Mouse (Mus musculus) lung, embryonic 14.5 days (tissue): Measurements from ENCODE around the gene Tbc1d8. TPM values are rescaled to one million over a fixed set of nuclear protein-coding genes. Genes with fewer than 3 reads are reported as not detected.

Experiments used
- ATAC-seq: fragments of 200-750 bp; cut with Nextera tagmentation; 2 replicates; pipeline ENCODE4 v1.8.0; 2017; ENCODE audit warnings: mild to moderate bottlenecking, moderate TSS enrichment, moderate library complexity; ENCODE audit not compliant: insufficient read depth
- DNase-seq: peaks from one replicate; pipeline ENCODE4 v3.0.0-alpha.2; 2015
- H3K27ac ChIP-seq: fragments of 300-500 bp; sonication (generic); 2 replicates; pipeline ENCODE4 v1.5.1; 2014; ENCODE audit warnings: low read depth, mild to moderate bottlenecking, moderate library complexity
- H3K27me3 ChIP-seq: fragments of 300-500 bp; sonication (generic); 2 replicates; pipeline ENCODE4 v1.6.1; 2014; ENCODE audit warnings: low read length, control low read depth; ENCODE audit not compliant: insufficient read depth
- H3K36me3 ChIP-seq: fragments of 300-500 bp; sonication (generic); 2 replicates; pipeline ENCODE4 v1.6.1; 2014; ENCODE audit warnings: control low read depth; ENCODE audit not compliant: insufficient read depth
- H3K4me1 ChIP-seq: fragments of 300-500 bp; sonication (generic); 2 replicates; pipeline ENCODE4 v1.6.1; 2014; ENCODE audit warnings: antibody characterized with exemption, control low read depth; ENCODE audit not compliant: insufficient read depth
- H3K4me2 ChIP-seq: fragments of 300-500 bp; sonication (generic); 2 replicates; pipeline ENCODE4 v1.6.1; 2014; ENCODE audit warnings: mild to moderate bottlenecking
- H3K4me3 ChIP-seq: fragments of 300-500 bp; sonication (generic); 2 replicates; pipeline ENCODE4 v1.5.1; 2014; ENCODE audit warnings: low read depth, low read length
- H3K9ac ChIP-seq: fragments of 300-500 bp; sonication (generic); 2 replicates; pipeline ENCODE4 v1.6.1; 2014
- H3K9me3 ChIP-seq: fragments of 300-500 bp; sonication (generic); 2 replicates; pipeline ENCODE4 v1.6.1; 2016; ENCODE audit warnings: low read depth, low read length, control low read depth
- CTCF ChIP-seq: IDR thresholded peaks from 2 replicates; pipeline ENCODE4 v1.5.1; 2016; ENCODE audit warnings: antibody characterized with exemption, low read depth
- WGBS: fragments of 180-500 bp; shearing (Covaris S2); extraction: QIAGEN DNeasy Blood & Tissue Kit; methylation state at CpG from one replicate; pipeline ENCODE4 v1.1.7; 2014; 5-methylcytosine and 5-hydroxymethylcytosine counted together
- polyA plus RNA-seq: library from polyadenylated mRNA; unstranded; fragments of >200 nt; fragmentation: Nextera tagmentation; extraction: Ambion mirVana; gene quantifications from 2 replicates; pipeline ENCODE4 v1.2.1, GENCODE M21; 2014

Gene Tbc1d8
- polyA plus RNA-seq, 1 experiment from 2014 or later: 10.7 TPM

DNA sequence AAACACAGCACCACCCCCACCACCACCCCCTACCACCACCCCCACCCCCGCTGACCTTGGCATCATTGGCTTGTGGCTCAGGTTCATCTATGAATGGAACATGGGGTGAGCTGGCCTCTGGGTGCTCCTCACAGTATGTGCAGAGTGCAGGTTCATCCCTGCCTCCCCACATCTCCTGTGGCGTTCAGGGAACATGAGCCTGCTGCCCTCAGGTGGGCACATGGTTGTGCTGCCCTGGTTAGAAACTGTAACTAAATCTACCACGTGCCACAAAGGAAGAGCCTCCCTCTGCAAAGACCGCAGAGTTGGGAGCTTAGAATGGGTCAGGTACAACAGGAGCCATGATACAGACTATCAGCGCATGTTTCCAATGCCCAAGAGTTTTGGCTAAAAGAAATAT, 135.3 kb downstream of the Tbc1d8 start:
- Histone ChIP-seq H3K4me2 (no peak overlapping the region), H3K4me3 (no peak overlapping the region), H3K9me3 (no peaks in the 10 kb centered on the region), H3K27me3 (no peaks in the 10 kb centered on the region), H3K4me1 (no peaks in the 10 kb centered on the region), H3K36me3 (no peaks in the 10 kb centered on the region), H3K27ac (no peak overlapping the region), H3K9ac (no peak overlapping the region)
- ATAC-seq (no peak), DNase-seq (no peak)
- WGBS: 77% methylated on average over 5 of the region's 5 CpGs
- peak; percentile 14; the same call in 1 of the 2 replicates for TF ChIP-seq CTCF

- Histone ChIP-seq H3K27me3 (no peaks in the 10 kb centered on the region), H3K9me3 (no peaks in the 10 kb centered on the region), H3K9ac (no peak overlapping the region), H3K4me1 (no peaks in the 10 kb centered on the region), H3K4me3 (no peak overlapping the region), H3K27ac (no peak overlapping the region), H3K36me3 (no peaks in the 10 kb centered on the region), H3K4me2 (no peak overlapping the region)
- DNase-seq (no peak), ATAC-seq (no peak)
- whole genome bisulfite sequencing: 73% methylated on average over 4 of the region's 4 CpGs
- TF ChIP-seq CTCF: no peak
Observed at GRCm38 (mm10) chr1:39341807-39342206, 136.7 kb downstream of the Tbc1d8 start.

DNA sequence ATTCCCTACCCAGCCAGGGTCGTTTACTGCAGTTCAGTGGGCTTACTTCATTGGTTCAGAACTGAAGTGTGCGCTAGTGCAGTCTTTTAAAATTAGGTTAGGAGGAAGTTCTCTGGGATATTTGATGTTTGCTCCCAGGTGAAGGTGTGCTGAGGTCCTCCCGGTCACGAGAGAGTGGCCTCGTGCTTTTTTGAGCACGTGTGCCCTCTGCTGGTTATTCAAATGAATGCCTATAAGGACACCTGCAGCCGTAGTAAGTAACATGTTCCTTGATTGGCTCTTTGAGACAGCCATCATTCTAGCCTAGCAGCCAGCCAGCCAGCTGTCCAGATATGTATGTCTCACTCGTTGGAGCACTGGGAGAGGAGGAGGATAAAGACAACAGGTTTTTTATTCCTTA, 137.9 kb downstream of the Tbc1d8 start:
- Histone ChIP-seq H3K4me3 (no peak overlapping the region), H3K36me3 (no peaks in the 10 kb centered on the region), H3K9me3 (no peaks in the 10 kb centered on the region), H3K4me2 (no peak overlapping the region), H3K4me1 (no peaks in the 10 kb centered on the region), H3K9ac (no peak overlapping the region), H3K27ac (no peak overlapping the region), H3K27me3 (no peaks in the 10 kb centered on the region)
- peak; percentile 78 for TF ChIP-seq CTCF
- 14% methylated on average over 8 of the region's 8 CpGs for WGBS
- DNase-seq: peak; percentile 81
- 0 out of 2 replicates have a peak, but pooled peaks have one; percentile 21 for ATAC-seq

GRCm38 (mm10) chr1:39340156-39340555, 138.4 kb downstream of the Tbc1d8 start:
- Histone ChIP-seq H3K27ac (no peak overlapping the region), H3K4me1 (no peaks in the 10 kb centered on the region), H3K9ac (no peak overlapping the region), H3K4me3 (no peak overlapping the region), H3K36me3 (no peaks in the 10 kb centered on the region), H3K4me2 (no peak overlapping the region), H3K9me3 (no peaks in the 10 kb centered on the region), H3K27me3 (no peaks in the 10 kb centered on the region)
- ATAC-seq: no peak
- no peak for DNase-seq
- TF ChIP-seq CTCF: no peak
- WGBS: 38% methylated on average over 6 of the region's 6 CpGs

DNA sequence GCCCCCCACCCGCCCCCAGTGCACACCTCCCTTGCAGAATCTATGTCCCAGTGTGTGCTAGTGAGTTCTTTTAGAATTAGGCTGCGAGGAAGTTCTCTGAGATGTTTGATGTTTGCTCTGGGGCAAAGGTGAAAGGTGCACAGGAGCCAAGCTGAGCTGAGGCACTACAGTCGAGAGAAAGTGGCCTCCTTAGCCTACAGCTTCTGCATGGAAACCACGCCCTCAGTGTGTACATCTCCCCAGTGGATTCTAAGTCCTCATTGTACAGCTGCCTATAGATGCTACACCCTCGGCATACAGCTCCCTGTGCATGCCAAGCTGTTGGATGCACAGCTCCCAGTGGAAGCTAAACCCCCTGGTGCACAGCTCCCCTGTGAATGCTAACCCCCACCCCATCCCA, 139.1 kb downstream of the Tbc1d8 start:
- ATAC-seq (no peak), DNase-seq (no peak)
- no peaks in the 10 kb centered on the region for H3K27me3 ChIP-seq
- H3K9me3 ChIP-seq: no peaks in the 10 kb centered on the region
- no peak overlapping the region for H3K9ac ChIP-seq
- H3K4me2 ChIP-seq: no peak overlapping the region
- TF ChIP-seq CTCF: no peak
- no peak overlapping the region for H3K4me3 ChIP-seq
- H3K27ac ChIP-seq: no peak overlapping the region
- H3K36me3 ChIP-seq: no peaks in the 10 kb centered on the region
- no peaks in the 10 kb centered on the region for H3K4me1 ChIP-seq
- WGBS: 31% methylated on average over 5 of the region's 5 CpGs

- 62% methylated on average over 10 of the region's 10 CpGs for WGBS
- Histone ChIP-seq H3K27ac (no peak overlapping the region), H3K9me3 (no peaks in the 10 kb centered on the region), H3K4me2 (no peak overlapping the region), H3K36me3 (no peaks in the 10 kb centered on the region), H3K9ac (no peak overlapping the region), H3K27me3 (no peaks in the 10 kb centered on the region), H3K4me1 (no peaks in the 10 kb centered on the region), H3K4me3 (no peak overlapping the region)
- no peak for TF ChIP-seq CTCF
- DNase-seq (no peak), ATAC-seq (no peak)
Observed at GRCm38 (mm10) chr1:39338831-39339230, 139.7 kb downstream of the Tbc1d8 start.

GRCm38 (mm10) chr1:39336788-39337187, 141.8 kb downstream of the Tbc1d8 start:
- Histone ChIP-seq H3K9ac (no peak overlapping the region), H3K27ac (no peak overlapping the region), H3K4me1 (no peaks in the 10 kb centered on the region), H3K4me3 (no peak overlapping the region), H3K4me2 (no peak overlapping the region), H3K27me3 (no peaks in the 10 kb centered on the region), H3K36me3 (no peaks in the 10 kb centered on the region), H3K9me3 (no peaks in the 10 kb centered on the region)
- 78% methylated on average over 8 of the region's 8 CpGs for WGBS
- DNase-seq (no peak), ATAC-seq (no peak)
- no peak for TF ChIP-seq CTCF
